Mouse (Mus musculus) heart, adult 8-10 months (tissue): ENCODE results near the gene Naif1. TPM values are rescaled to one million over a fixed set of nuclear protein-coding genes. Genes with fewer than 3 reads are reported as not detected.

Experiments used
- DNase-seq: peaks from one replicate; pipeline ENCODE4 v3.0.0; 2022; ENCODE audit warnings: low spot score
- total RNA-seq, 4 experiments: library from RNA; stranded (reverse); gene quantifications; 2 replicates each; pipeline ENCODE4 v1.2.4; 2022

The Naif1 gene
- total RNA-seq, 4 experiments from 2014 or later: 3.4 to 4.4 (median 3.5) TPM

GRCm38 (mm10) chr2:32500461-32500860 is 50.2 kb downstream of the Naif1 start:
- DNase-seq: no peak

- DNase-seq: no peak
Measured at GRCm38 (mm10) chr2:32501754-32502324, 51.6 kb downstream of the Naif1 start.

- no peak for DNase-seq
Measured at GRCm38 (mm10) chr2:32502843-32503242, 52.6 kb downstream of the Naif1 start.

GRCm38 (mm10) chr2:32503588-32503987 is 53.3 kb downstream of the Naif1 start:
- no peak for DNase-seq

- DNase-seq: no peak
Measured at GRCm38 (mm10) chr2:32505536-32505935, 55.3 kb downstream of the Naif1 start.

Other genes with a start within 250 kb of the Naif1 start
- 10 to 100 TPM; 12.5 to 15.0 (median 14.0) TPM for gene Pomt1, start 213.9 kb upstream of the Naif1 start, total RNA-seq
- 10 to 100 TPM; 22.9 to 24.5 (median 23.3) TPM for gene Uck1, start 190.3 kb upstream of the Naif1 start, total RNA-seq
- gene Golga2, start 163.1 kb upstream of the Naif1 start, total RNA-seq: 10 to 100 TPM; 75.1 to 88.9 (median 80.2) TPM
- gene Swi5, start 162.4 kb upstream of the Naif1 start, total RNA-seq: 100 to 1,000 TPM; 221 to 257 (median 231) TPM
- gene Ciz1, start 98.1 kb upstream of the Naif1 start, total RNA-seq: 10 to 100 TPM; 25.8 to 34.9 (median 28.0) TPM
- gene Dnm1, start 97.1 kb upstream of the Naif1 start, total RNA-seq: 1 to 10 TPM; 3.5 to 7.5 (median 4.6) TPM
- gene 1110008P14Rik, start 68.5 kb upstream of the Naif1 start, total RNA-seq: 10 to 100 TPM; 43.8 to 49.1 (median 45.3) TPM
- 1 to 10 TPM; 3.7 to 7.2 (median 6.4) TPM for gene Lcn2, start 62.2 kb upstream of the Naif1 start, total RNA-seq
- 10 to 100 TPM; 58.8 to 71.3 (median 63.6) TPM for gene Ptges2, start 54.6 kb upstream of the Naif1 start, total RNA-seq
- 1 to 10 TPM; 6.4 to 7.8 (median 7.0) TPM for gene Slc25a25, start 988 bp downstream of the Naif1 start, total RNA-seq
- gene Fam102a, start 84.9 kb downstream of the Naif1 start, total RNA-seq: 10 to 100 TPM in 1 of 4 experiments, 1 to 10 TPM in 3; 6.8 to 10.9 (median 8.6) TPM
- gene Dpm2, start 120.4 kb downstream of the Naif1 start, total RNA-seq: 10 to 100 TPM; 16.5 to 22.2 (median 18.6) TPM
- gene Pip5kl1, start 124.3 kb downstream of the Naif1 start, total RNA-seq: under 1 TPM in 1 of 4 experiments, not detected in 3; 0.34 TPM
- not detected for gene 9430097D07Rik, start 125.2 kb downstream of the Naif1 start, total RNA-seq
- 10 to 100 TPM; 15.6 to 23.2 (median 20.7) TPM for gene St6galnac4, start 136.6 kb downstream of the Naif1 start, total RNA-seq
- gene St6galnac6, start 149.3 kb downstream of the Naif1 start, total RNA-seq: 100 to 1,000 TPM; 102 to 131 (median 114) TPM
- 100 to 1,000 TPM; 656 to 809 (median 697) TPM for gene Ak1, start 171.3 kb downstream of the Naif1 start, total RNA-seq
- gene Eng, start 196.1 kb downstream of the Naif1 start, total RNA-seq: 100 to 1,000 TPM; 111 to 143 (median 126) TPM